Comparison of ENCODE assay signal across 23 mouse cellular contexts in the genomic region with DNA sequence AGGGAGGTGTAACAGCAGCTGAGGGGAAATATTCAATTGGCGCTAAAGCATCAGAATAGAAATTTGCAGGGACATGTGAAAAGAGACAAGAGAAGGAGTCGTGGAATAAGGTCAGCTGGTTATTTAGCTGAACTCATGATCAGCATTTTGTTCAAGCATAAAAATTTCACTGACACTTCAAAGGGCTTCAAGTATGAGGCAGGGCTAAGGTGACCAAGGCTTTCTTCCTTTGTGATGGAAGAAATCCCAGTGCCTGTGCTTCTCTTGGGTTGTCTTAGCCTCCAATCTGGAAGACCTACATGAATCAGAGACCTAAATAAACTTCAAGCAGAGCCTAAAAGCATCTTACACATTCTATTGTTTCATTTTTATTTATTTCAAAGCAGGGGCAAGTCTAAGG.
DNase-seq lines count a peak whose midpoint lies in the region; ATAC-seq lines count a peak whose summit lies in the region.
"Had no signal": no experiment of that assay in that cellular context is flagged by ENCODE, and none has a peak within 500 bp of the region (broad histone marks: within the 10 kb centered on the region; RNA-seq: fewer than 3 reads in every experiment).

No protein-coding gene starts in this region.

- H3K27ac ChIP-seq in midbrain, embryonic 11.5 days (ENCODE audit: low read depth, low read length), result no peak overlapping the region
- no peak overlapping the region for H3K27ac ChIP-seq in midbrain, embryonic 13.5 days
- no peak overlapping the region for H3K27ac ChIP-seq in midbrain, embryonic 12.5 days (replicated peaks)
- no peak overlapping the region for H3K27ac ChIP-seq in midbrain, embryonic 16.5 days (ENCODE audit: low read length)

- no peak for DNase-seq in frontal cortex, postnatal 25 days (ENCODE audit: low spot score in 2 of 2)
- DNase-seq in midbrain, embryonic 11.5 days (ENCODE audit: low spot score, missing footprints), result no peak
- peak; percentile 12 for DNase-seq in Muller cell, postnatal 12 days (ENCODE audit: inconsistent ontology term)
- DNase-seq in left cerebral cortex, adult 18-20 months (ENCODE audit: low spot score in 2 of 2), result no peak
- DNase-seq: adrenal gland, adult 2 months; adrenal gland, adult 8-10 months; adrenal gland, postnatal 10 days; adrenal gland, postnatal 14 days; adrenal gland, postnatal 25 days; adrenal gland, postnatal 36 days; B cell, adult 2 months; cerebellum, adult 11 months; cerebellum, adult 11-12 months; cerebellum, adult 18-20 months had no signal

- no peak overlapping the region for H3K9ac ChIP-seq in midbrain, embryonic 11.5 days (ENCODE audit: low read length)
- H3K9ac ChIP-seq in midbrain, embryonic 13.5 days (replicated peaks), result no peak overlapping the region
- H3K9ac ChIP-seq in midbrain, embryonic 12.5 days (replicated peaks), result no peak overlapping the region
- H3K9ac ChIP-seq in midbrain, embryonic 16.5 days (ENCODE audit: low read depth, low read length), result no peak overlapping the region

- H3K9me3 ChIP-seq in midbrain, embryonic 11.5 days (ENCODE audit: control insufficient read depth, low read length), result no peaks in the 10 kb centered on the region
- no peaks in the 10 kb centered on the region for H3K9me3 ChIP-seq in midbrain, embryonic 13.5 days
- no peaks in the 10 kb centered on the region for H3K9me3 ChIP-seq in midbrain, embryonic 12.5 days
- no peaks in the 10 kb centered on the region for H3K9me3 ChIP-seq in midbrain, embryonic 16.5 days (replicated peaks; ENCODE audit: control insufficient read depth, low read length, poor library complexity, severe bottlenecking)
- H3K9me3 ChIP-seq: G1E had no signal

- peak; percentile 34 for ATAC-seq in frontal cortex, adult (ENCODE audit: low TSS enrichment)
- peak; percentile 55 for ATAC-seq in midbrain, embryonic 11.5 days (ENCODE audit: low FRiP score)
- ATAC-seq in midbrain, embryonic 13.5 days, result no peak
- ATAC-seq in midbrain, embryonic 12.5 days (ENCODE audit: low FRiP score, low read depth), result peak; percentile 71; the same call in 1 of the 2 replicates
- ATAC-seq in midbrain, embryonic 16.5 days, result no peak
- ATAC-seq: activated CD4-positive, CD25-positive, alpha-beta regulatory T cell, adult 4 months; CD4-positive, CD25-positive, alpha-beta regulatory T cell, adult 4 months; Patski had no signal

- no peak overlapping the region for H3K4me2 ChIP-seq in midbrain, embryonic 11.5 days
- no peak overlapping the region for H3K4me2 ChIP-seq in midbrain, embryonic 13.5 days (replicated peaks)
- H3K4me2 ChIP-seq in midbrain, embryonic 12.5 days (replicated peaks), result no peak overlapping the region
- no peak overlapping the region for H3K4me2 ChIP-seq in midbrain, embryonic 16.5 days (ENCODE audit: low read length)

- H3K36me3 ChIP-seq in midbrain, embryonic 11.5 days (ENCODE audit: control insufficient read depth, insufficient read depth, low read length), result no peaks in the 10 kb centered on the region
- H3K36me3 ChIP-seq in midbrain, embryonic 13.5 days, result no peaks in the 10 kb centered on the region
- H3K36me3 ChIP-seq in midbrain, embryonic 12.5 days, result no peaks in the 10 kb centered on the region
- H3K36me3 ChIP-seq in midbrain, embryonic 16.5 days (ENCODE audit: control insufficient read depth, insufficient read depth, low read length), result no peaks in the 10 kb centered on the region
- H3K36me3 ChIP-seq: G1E had no signal

- no peaks in the 10 kb centered on the region for H3K27me3 ChIP-seq in midbrain, embryonic 11.5 days (ENCODE audit: control insufficient read depth, insufficient read depth, low read length)
- no peaks in the 10 kb centered on the region for H3K27me3 ChIP-seq in midbrain, embryonic 13.5 days
- no peaks in the 10 kb centered on the region for H3K27me3 ChIP-seq in midbrain, embryonic 12.5 days
- H3K27me3 ChIP-seq in midbrain, embryonic 16.5 days (ENCODE audit: control insufficient read depth, insufficient read depth, low read depth, low read length), result no peaks in the 10 kb centered on the region
- H3K27me3 ChIP-seq: CH12.LX, Patski had no signal

- WGBS in midbrain, embryonic 11.5 days, result 58% methylated on average over 2 of the region's 2 CpGs
- 49% methylated on average over 2 of the region's 2 CpGs for WGBS in midbrain, embryonic 13.5 days
- 61% methylated on average over 2 of the region's 2 CpGs for WGBS in midbrain, embryonic 12.5 days
- WGBS in midbrain, embryonic 16.5 days, result 41% methylated on average over 2 of the region's 2 CpGs

- H3K4me1 ChIP-seq in midbrain, embryonic 11.5 days (ENCODE audit: control insufficient read depth, insufficient read depth, low read length), result no peaks in the 10 kb centered on the region
- no peaks in the 10 kb centered on the region for H3K4me1 ChIP-seq in midbrain, embryonic 13.5 days (replicated peaks)
- H3K4me1 ChIP-seq in midbrain, embryonic 12.5 days, result no peaks in the 10 kb centered on the region
- H3K4me1 ChIP-seq in midbrain, embryonic 16.5 days (ENCODE audit: control insufficient read depth, insufficient read depth, low read length), result no peaks in the 10 kb centered on the region

- H3K4me3 ChIP-seq in midbrain, embryonic 11.5 days (ENCODE audit: low read depth, low read length), result no peak overlapping the region
- no peak overlapping the region for H3K4me3 ChIP-seq in midbrain, embryonic 13.5 days (replicated peaks)
- no peak overlapping the region for H3K4me3 ChIP-seq in midbrain, embryonic 12.5 days
- H3K4me3 ChIP-seq in midbrain, embryonic 16.5 days (ENCODE audit: low read depth, low read length), result no peak overlapping the region

Comparison
In these comparisons a context has a peak if more than half of its experiments do, and no peak if none do; other contexts are left out.
1. ATAC-seq: peak in frontal cortex, adult (single experiment), midbrain, embryonic 11.5 days (single experiment) and midbrain, embryonic 12.5 days (single experiment); none in midbrain, embryonic 13.5 days (single experiment) and midbrain, embryonic 16.5 days (single experiment).